Mouse (Mus musculus) heart, postnatal 0 days (tissue): ENCODE results near the gene Adam20. TPM values are rescaled to one million over a fixed set of nuclear protein-coding genes. Genes with fewer than 3 reads are reported as not detected.
"Not testable (repeated sequence)": the region's sequence is repeated elsewhere in the genome, so short reads cannot be mapped to it uniquely, and the experiment has no call there.

ENCODE experiments used
- ATAC-seq: fragments of 200-750 bp; cut with Nextera tagmentation; 2 replicates; pipeline ENCODE4 v1.8.0; 2017; ENCODE audit warnings: low read depth, moderate number of reproducible peaks, moderate library complexity; ENCODE audit not compliant: insufficient read depth
- DNase-seq: peaks from one replicate; pipeline ENCODE4 v3.0.0-alpha.2; 2016; ENCODE audit warnings: low spot score
- H3K27ac ChIP-seq: fragments of 300-500 bp; sonication (generic); 2 replicates; pipeline ENCODE4 v1.5.1; 2014; ENCODE audit warnings: low read depth, mild to moderate bottlenecking
- H3K27me3 ChIP-seq: fragments of 300-500 bp; sonication (generic); 2 replicates; pipeline ENCODE4 v1.6.1; 2014; ENCODE audit warnings: low read length, mixed read lengths; ENCODE audit not compliant: control insufficient read depth, insufficient read depth
- H3K36me3 ChIP-seq: fragments of 300-500 bp; sonication (generic); replicated peaks from 2 replicates; pipeline ENCODE4 v1.6.1; 2014; ENCODE audit warnings: low read length, mixed read lengths; ENCODE audit not compliant: control insufficient read depth, insufficient read depth
- H3K4me1 ChIP-seq: fragments of 300-500 bp; sonication (generic); 2 replicates; pipeline ENCODE4 v1.6.1; 2014; ENCODE audit warnings: antibody characterized with exemption; ENCODE audit not compliant: control insufficient read depth, insufficient read depth
- H3K4me2 ChIP-seq: fragments of 300-500 bp; sonication (generic); 2 replicates; pipeline ENCODE4 v1.6.1; 2014; ENCODE audit warnings: low read depth, mild to moderate bottlenecking, low read length, moderate library complexity
- H3K4me3 ChIP-seq: fragments of 300-500 bp; sonication (generic); 2 replicates; pipeline ENCODE4 v1.5.1; 2014; ENCODE audit warnings: low read depth, low read length
- H3K9ac ChIP-seq: fragments of 300-500 bp; sonication (generic); replicated peaks from 2 replicates; pipeline ENCODE4 v1.6.1; 2014; ENCODE audit warnings: low read depth, low read length, mixed read lengths
- H3K9me3 ChIP-seq: fragments of 300-500 bp; sonication (generic); replicated peaks from 2 replicates; pipeline ENCODE4 v1.6.1; 2016; ENCODE audit warnings: low read length; ENCODE audit not compliant: control insufficient read depth
- CTCF ChIP-seq: IDR thresholded peaks from 2 replicates; pipeline ENCODE4 v1.5.1; 2016; ENCODE audit warnings: antibody characterized with exemption, control low read depth, low read depth
- EP300 ChIP-seq: IDR thresholded peaks from 2 replicates; pipeline ENCODE4 v1.6.1; 2016; ENCODE audit warnings: antibody characterized with exemption, low read depth
- WGBS: fragments of 180-500 bp; shearing (Covaris S2); extraction: QIAGEN DNeasy Blood & Tissue Kit; methylation state at CpG from one replicate; pipeline ENCODE4 v1.1.7; 2014; 5-methylcytosine and 5-hydroxymethylcytosine counted together
- polyA plus RNA-seq: library from polyadenylated mRNA; unstranded; fragments of >200 nt; fragmentation: Nextera tagmentation; extraction: Ambion mirVana; gene quantifications from 2 replicates; pipeline ENCODE4 v1.2.1, GENCODE M21; 2015
- total RNA-seq: library from RNA; depleted of rRNA; stranded (reverse); fragments of >200 nt; gene quantifications from 2 replicates; pipeline ENCODE4 v1.2.3, GENCODE M21; 2014; ENCODE audit warnings: low replicate concordance; rRNA removed

The Adam20 gene
- not detected in 2 replicates for total RNA-seq
- polyA plus RNA-seq, result not detected in 2 replicates

GRCm38 (mm10) chr8:40792973-40793372, at the start of gene Adam20:
TSS of gene Adam20 (plus strand) at chr8:40793273.
- H3K36me3 ChIP-seq, DNase-seq: not testable (repeated sequence)
- 43% methylated on average over 1 of the region's 1 CpGs for WGBS

GRCm38 (mm10) chr8:40751908-40752307, 41.2 kb upstream of the Adam20 start, which contains the start of gene Adam25:
TSS of gene Adam25 (plus strand) at chr8:40752208.
- not testable (repeated sequence) for H3K36me3 ChIP-seq, H3K4me2 ChIP-seq, ATAC-seq, H3K9ac ChIP-seq, H3K4me3 ChIP-seq, H3K4me1 ChIP-seq, H3K27me3 ChIP-seq, H3K27ac ChIP-seq, DNase-seq, H3K9me3 ChIP-seq
- 36% methylated on average over 1 of the region's 1 CpGs for WGBS

More at GRCm38 (mm10) chr8:40792973-40793372, at the start of gene Adam20:
- not testable (repeated sequence) for H3K27me3 ChIP-seq, ATAC-seq, H3K4me1 ChIP-seq, H3K27ac ChIP-seq, H3K4me2 ChIP-seq, H3K9ac ChIP-seq, H3K4me3 ChIP-seq, H3K9me3 ChIP-seq

GRCm38 (mm10) chr8:40783320-40783719, 9.8 kb upstream of the Adam20 start:
- DNase-seq (no peak), ATAC-seq (no peak)
- Histone ChIP-seq H3K4me2 (no peak overlapping the region), H3K27ac (no peak overlapping the region), H3K9me3 (no peaks in the 10 kb centered on the region), H3K36me3 (no peaks in the 10 kb centered on the region), H3K27me3 (no peaks in the 10 kb centered on the region), H3K4me3 (no peak overlapping the region), H3K4me1 (no peaks in the 10 kb centered on the region), H3K9ac (no peak overlapping the region)
- no peak for TF ChIP-seq CTCF
- no peak for TF ChIP-seq EP300

GRCm38 (mm10) chr8:40803379-40804079, 10.5 kb downstream of the Adam20 start:
- TF ChIP-seq EP300 (no peak), CTCF (no peak)
- Histone ChIP-seq H3K36me3 (no peaks in the 10 kb centered on the region), H3K9ac (no peak overlapping the region), H3K4me2 (no peak overlapping the region), H3K27me3 (no peaks in the 10 kb centered on the region), H3K27ac (no peak overlapping the region), H3K4me1 (no peaks in the 10 kb centered on the region), H3K4me3 (no peak overlapping the region), H3K9me3 (no peaks in the 10 kb centered on the region)
- DNase-seq, result no peak
- ATAC-seq, result no peak
- 83% methylated on average over 2 of the region's 2 CpGs for WGBS

Other genes with a start within 250 kb of the Adam20 start
- not detected in 2 replicates for gene Adam24, start 118.2 kb upstream of the Adam20 start, total RNA-seq
- gene Adam24, start 118.2 kb upstream of the Adam20 start, polyA plus RNA-seq, result not detected in 2 replicates
- gene Adam25, start 41.1 kb upstream of the Adam20 start, total RNA-seq, result not detected in 2 replicates
- gene Adam25, start 41.1 kb upstream of the Adam20 start, polyA plus RNA-seq, result not detected in 2 replicates
- gene Adam39, start 29.7 kb downstream of the Adam20 start, total RNA-seq, result not detected in 2 replicates
- not detected in 2 replicates for gene Adam39, start 29.7 kb downstream of the Adam20 start, polyA plus RNA-seq